ENCODE assay signal across 8 mouse cellular contexts in the genomic region with DNA sequence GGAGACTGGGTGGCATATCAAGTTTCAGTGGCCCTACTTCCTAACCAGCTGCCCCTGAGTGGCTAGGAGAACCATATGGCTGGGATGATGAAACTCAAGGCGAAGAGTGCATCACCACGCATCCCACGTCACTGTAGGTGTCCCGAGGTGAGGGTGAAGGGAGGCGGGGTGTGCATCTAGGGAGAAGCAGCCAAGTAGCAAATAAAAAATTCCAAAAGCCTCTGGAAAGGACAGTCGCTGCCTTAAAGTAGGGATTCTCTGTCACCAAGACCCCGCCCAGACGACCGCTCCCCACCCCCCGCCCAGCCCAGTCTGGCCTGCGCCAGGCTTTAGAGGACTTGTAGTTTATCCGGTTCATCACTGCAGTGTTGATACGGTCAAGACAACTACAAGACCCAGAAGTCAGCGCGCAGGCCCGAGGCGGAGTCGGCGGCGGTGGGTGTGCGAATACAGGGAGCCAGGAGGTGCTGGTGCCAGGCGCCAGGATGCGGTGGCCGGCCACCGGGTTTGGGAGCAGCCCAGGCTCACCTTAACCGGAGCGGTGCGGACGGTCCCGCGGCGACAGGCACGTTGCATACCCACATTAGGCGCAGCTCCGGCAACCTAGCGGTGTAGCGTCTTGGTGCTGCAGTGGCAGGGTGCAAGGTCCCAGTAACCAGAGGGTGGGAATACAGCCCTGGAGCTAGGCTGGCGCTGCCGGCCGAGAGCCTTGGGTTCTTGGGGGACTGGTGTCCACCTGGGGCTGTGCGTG. TPM values are rescaled to one million over a fixed set of nuclear protein-coding genes. Genes with fewer than 3 reads are reported as not detected.
DNase-seq lines count a peak whose midpoint lies in the region; ATAC-seq and TF ChIP-seq lines count a peak whose summit lies in the region.

A gene (plus strand): TSS at position 452 of the 751 bp plus-strand sequence.

- intact Hi-C loops in left cerebral cortex, postnatal 14 days (cut with DNase I) = no loop called here

- no peaks in the 10 kb centered on the region for H3K27me3 ChIP-seq in intestine, embryonic 14.5 days (replicated peaks; ENCODE audit: control insufficient read depth, insufficient read depth, low read length)

- peaks cover 4% of the 10 kb centered on the region; the same call in 1 of the 2 replicates for H3K4me1 ChIP-seq in cortical plate, adult 2 months (ENCODE audit: control insufficient read depth, insufficient read depth, low read length)
- H3K4me1 ChIP-seq in intestine, embryonic 14.5 days (replicated peaks; ENCODE audit: control insufficient read depth, insufficient read depth, low read length) = peaks cover 13% of the 10 kb centered on the region

- H3K36me3 ChIP-seq in intestine, embryonic 14.5 days (ENCODE audit: control insufficient read depth, insufficient read depth, low read length) = no peaks in the 10 kb centered on the region

- TF ChIP-seq CTCF in cortical plate, adult 2 months (IDR thresholded peaks at IDR 0.05; ENCODE audit: extremely low read depth, insufficient read depth, low read length) = no peak

- 1% methylated on average over 41 of the region's 41 CpGs for WGBS in intestine, embryonic 14.5 days

- no peaks in the 10 kb centered on the region for H3K9me3 ChIP-seq in intestine, embryonic 14.5 days (ENCODE audit: control insufficient read depth, low read length)

- peak within 1 kb of the TSS; percentile 59 for H3K4me2 ChIP-seq in intestine, embryonic 14.5 days (ENCODE audit: low read length)

- H3K9ac ChIP-seq in intestine, embryonic 14.5 days (ENCODE audit: low read length) = peak within 1 kb of the TSS; percentile 49

- peak; percentile 96 for DNase-seq in adipocyte (ENCODE audit: low spot score)
- DNase-seq in gastrocnemius, postnatal 25 days = peak; percentile 94
- DNase-seq in intestine, embryonic 14.5 days (ENCODE audit: low spot score) = peak; percentile 97
- peak; percentile 95 to 96 for DNase-seq in left cerebral cortex, postnatal 14 days (ENCODE audit: low spot score in 2 of 2)
- peak; percentile 94 for DNase-seq in mesoderm, embryonic 11.5 days (ENCODE audit: low read depth, low spot score)
- DNase-seq in right cerebral cortex, postnatal 36 days (ENCODE audit: low spot score in 2 of 2) = peak; percentile 95 to 96
- DNase-seq in yolk sac, embryonic 10.5 days (ENCODE audit: low spot score) = peak; percentile 97

- H3K27ac ChIP-seq in cortical plate, adult 2 months (ENCODE audit: insufficient read depth, low read length) = peak within 1 kb of the TSS; percentile 89
- H3K27ac ChIP-seq in intestine, embryonic 14.5 days (ENCODE audit: low read depth) = peak within 1 kb of the TSS; percentile 57

- peak; percentile 96 for ATAC-seq in intestine, embryonic 14.5 days (replicated peaks; ENCODE audit: low FRiP score, low TSS enrichment, low read depth)

- TF ChIP-seq POLR2A in cortical plate, adult 2 months (IDR thresholded peaks at IDR 0.05; ENCODE audit: extremely low read depth, insufficient read depth, low read length) = peak; percentile 89

- H3K4me3 ChIP-seq in cortical plate, adult 2 months (ENCODE audit: insufficient read depth, low read length) = peak within 1 kb of the TSS; percentile 99
- peak within 1 kb of the TSS; percentile 60 for H3K4me3 ChIP-seq in intestine, embryonic 14.5 days (ENCODE audit: low read depth, low read length)

RNA-seq across cellular contexts. Expression of the gene that starts here (rescaled TPM):
- polyA plus RNA-seq in cortical plate, adult 2 months (2012; rRNA removed) = 49.0 and 49.2 TPM in 2 replicates
- 100 to 1,000 TPM; 153 to 217 TPM for total RNA-seq in gastrocnemius, postnatal 25 days (2021)
- 18.8 and 19.7 TPM in 2 replicates for polyA plus RNA-seq in intestine, embryonic 14.5 days (2014; fragmentation: Nextera tagmentation; extraction: Ambion mirVana)
- total RNA-seq in left cerebral cortex, postnatal 14 days (2021) = 10 to 100 TPM; 50.3 to 70.2 TPM

Comparison
In these comparisons a context has a peak if more than half of its experiments do, and no peak if none do; other contexts are left out.
1. Peak in every context shown above with its lines: DNase-seq, ATAC-seq, H3K4me3 ChIP-seq and H3K27ac ChIP-seq.